Mouse (Mus musculus) forebrain, embryonic 16.5 days (tissue): ENCODE data around the gene Col6a5. TPM values are rescaled to one million over a fixed set of nuclear protein-coding genes. Genes with fewer than 3 reads are reported as not detected.

Experiments used
- ATAC-seq: fragments of 200-750 bp; cut with Nextera tagmentation; 2 replicates; pipeline ENCODE4 v1.8.0; 2017; ENCODE audit warnings: mild to moderate bottlenecking, moderate library complexity
- H3K27ac ChIP-seq: fragments of 300-500 bp; sonication (generic); 2 replicates; pipeline ENCODE4 v1.5.1; 2014; ENCODE audit warnings: low read length, control low read depth
- H3K27me3 ChIP-seq: fragments of 300-500 bp; sonication (generic); replicated peaks from 2 replicates; pipeline ENCODE4 v1.6.1; 2014; ENCODE audit warnings: low read length; ENCODE audit not compliant: control insufficient read depth, insufficient read depth
- H3K36me3 ChIP-seq: fragments of 300-500 bp; sonication (generic); 2 replicates; pipeline ENCODE4 v1.6.1; 2014; ENCODE audit not compliant: control insufficient read depth, insufficient read depth
- H3K4me1 ChIP-seq: fragments of 300-500 bp; sonication (generic); replicated peaks from 2 replicates; pipeline ENCODE4 v1.6.1; 2014; ENCODE audit warnings: low read length; ENCODE audit not compliant: control insufficient read depth, insufficient read depth
- H3K4me2 ChIP-seq: fragments of 300-500 bp; sonication (generic); 2 replicates; pipeline ENCODE4 v1.6.1; 2014; ENCODE audit warnings: mild to moderate bottlenecking, low read length, control low read depth
- H3K4me3 ChIP-seq: fragments of 300-500 bp; sonication (generic); replicated peaks from 2 replicates; pipeline ENCODE4 v1.5.1; 2014; ENCODE audit warnings: mild to moderate bottlenecking, low read length, control low read depth
- H3K9ac ChIP-seq: fragments of 300-500 bp; sonication (generic); replicated peaks from 2 replicates; pipeline ENCODE4 v1.6.1; 2014; ENCODE audit warnings: low read depth, low read length, control low read depth
- H3K9me3 ChIP-seq: fragments of 300-500 bp; sonication (generic); 2 replicates; pipeline ENCODE4 v1.6.1; 2016; ENCODE audit warnings: low read length; ENCODE audit not compliant: control insufficient read depth
- WGBS: fragments of 180-500 bp; shearing (Covaris S2); extraction: QIAGEN DNeasy Blood & Tissue Kit; methylation state at CpG from one replicate; pipeline ENCODE4 v1.1.7; 2014; 5-methylcytosine and 5-hydroxymethylcytosine counted together
- polyA plus RNA-seq: library from polyadenylated mRNA; unstranded; fragments of >200 nt; fragmentation: Nextera tagmentation; extraction: Ambion mirVana; gene quantifications from 2 replicates; pipeline ENCODE4 v1.2.1, GENCODE M21; 2015

Col6a5 gene
- polyA plus RNA-seq, 1 experiment from 2014 or later = 0.28 TPM

- no peak overlapping the region for H3K9ac ChIP-seq
- WGBS = 77% methylated on average over 4 of the region's 4 CpGs
- no peak overlapping the region for H3K4me3 ChIP-seq
- no peak overlapping the region for H3K27ac ChIP-seq
- no peaks in the 10 kb centered on the region for H3K4me1 ChIP-seq
- no peak for ATAC-seq
- H3K27me3 ChIP-seq = no peaks in the 10 kb centered on the region
- no peak overlapping the region for H3K4me2 ChIP-seq
- H3K9me3 ChIP-seq = no peaks in the 10 kb centered on the region
- no peaks in the 10 kb centered on the region for H3K36me3 ChIP-seq
Observed at GRCm38 (mm10) chr9:105880743-105881142, 79.7 kb downstream of the Col6a5 start.

- no peak overlapping the region for H3K4me2 ChIP-seq
- H3K27me3 ChIP-seq = no peaks in the 10 kb centered on the region
- no peak overlapping the region for H3K27ac ChIP-seq
- no peaks in the 10 kb centered on the region for H3K36me3 ChIP-seq
- H3K9ac ChIP-seq = no peak overlapping the region
- no peak overlapping the region for H3K4me3 ChIP-seq
- no peaks in the 10 kb centered on the region for H3K4me1 ChIP-seq
- ATAC-seq = no peak
- H3K9me3 ChIP-seq = no peaks in the 10 kb centered on the region
- WGBS = 81% methylated on average over 11 of the region's 11 CpGs
Observed at GRCm38 (mm10) chr9:105878365-105879108, 81.9 kb downstream of the Col6a5 start.

GRCm38 (mm10) chr9:105876124-105876523 lies 84.3 kb downstream of the Col6a5 start:
- H3K27ac ChIP-seq = no peak overlapping the region
- H3K9me3 ChIP-seq = no peaks in the 10 kb centered on the region
- H3K4me2 ChIP-seq = no peak overlapping the region
- no peaks in the 10 kb centered on the region for H3K36me3 ChIP-seq
- no peak overlapping the region for H3K4me3 ChIP-seq
- WGBS = 81% methylated on average over 4 of the region's 4 CpGs
- H3K9ac ChIP-seq = no peak overlapping the region
- no peak for ATAC-seq
- H3K27me3 ChIP-seq = no peaks in the 10 kb centered on the region
- H3K4me1 ChIP-seq = no peaks in the 10 kb centered on the region

GRCm38 (mm10) chr9:105871643-105872042 lies 88.8 kb downstream of the Col6a5 start:
- H3K36me3 ChIP-seq = no peaks in the 10 kb centered on the region
- H3K4me2 ChIP-seq = no peak overlapping the region
- no peak overlapping the region for H3K27ac ChIP-seq
- no peak for ATAC-seq
- no peak overlapping the region for H3K9ac ChIP-seq
- no peaks in the 10 kb centered on the region for H3K4me1 ChIP-seq
- no peak overlapping the region for H3K4me3 ChIP-seq
- H3K9me3 ChIP-seq = no peaks in the 10 kb centered on the region
- H3K27me3 ChIP-seq = no peaks in the 10 kb centered on the region
- 59% methylated on average over 14 of the region's 14 CpGs for WGBS

- no peaks in the 10 kb centered on the region for H3K36me3 ChIP-seq
- H3K9me3 ChIP-seq = no peaks in the 10 kb centered on the region
- WGBS = 14% methylated on average over 6 of the region's 6 CpGs
- no peak overlapping the region for H3K9ac ChIP-seq
- no peaks in the 10 kb centered on the region for H3K27me3 ChIP-seq
- no peak overlapping the region for H3K4me2 ChIP-seq
- no peaks in the 10 kb centered on the region for H3K4me1 ChIP-seq
- no peak overlapping the region for H3K4me3 ChIP-seq
- H3K27ac ChIP-seq = no peak overlapping the region
- ATAC-seq = peak; percentile 63
Observed at GRCm38 (mm10) chr9:105857773-105858172, 102.7 kb downstream of the Col6a5 start.

- H3K27me3 ChIP-seq = no peaks in the 10 kb centered on the region
- ATAC-seq = no peak
- WGBS = 76% methylated on average over 1 of the region's 1 CpGs
- H3K27ac ChIP-seq = no peak overlapping the region
- no peaks in the 10 kb centered on the region for H3K4me1 ChIP-seq
- H3K4me3 ChIP-seq = no peak overlapping the region
- no peaks in the 10 kb centered on the region for H3K9me3 ChIP-seq
- no peak overlapping the region for H3K4me2 ChIP-seq
- H3K9ac ChIP-seq = no peak overlapping the region
- H3K36me3 ChIP-seq = no peaks in the 10 kb centered on the region
Observed at GRCm38 (mm10) chr9:105852778-105853065, 107.7 kb downstream of the Col6a5 start.

- H3K4me2 ChIP-seq = no peak overlapping the region
- no peaks in the 10 kb centered on the region for H3K9me3 ChIP-seq
- no peaks in the 10 kb centered on the region for H3K27me3 ChIP-seq
- no peaks in the 10 kb centered on the region for H3K36me3 ChIP-seq
- 0 out of 2 replicates have a peak, but pooled peaks have one; percentile 43 for ATAC-seq
- H3K27ac ChIP-seq = 0 out of 2 replicates have a peak overlapping the region, but pooled peaks have one; percentile 43
- WGBS = 79% methylated on average over 14 of the region's 14 CpGs
- no peak overlapping the region for H3K9ac ChIP-seq
- H3K4me1 ChIP-seq = no peaks in the 10 kb centered on the region
- H3K4me3 ChIP-seq = no peak overlapping the region
Observed at GRCm38 (mm10) chr9:105852015-105852777, 108.2 kb downstream of the Col6a5 start.

- H3K9me3 ChIP-seq = no peaks in the 10 kb centered on the region
- no peaks in the 10 kb centered on the region for H3K4me1 ChIP-seq
- ATAC-seq = no peak
- no peak overlapping the region for H3K27ac ChIP-seq
- H3K27me3 ChIP-seq = no peaks in the 10 kb centered on the region
- no peaks in the 10 kb centered on the region for H3K36me3 ChIP-seq
- no peak overlapping the region for H3K9ac ChIP-seq
- no peak overlapping the region for H3K4me3 ChIP-seq
- no peak overlapping the region for H3K4me2 ChIP-seq
- WGBS = 81% methylated on average over 3 of the region's 3 CpGs
Observed at GRCm38 (mm10) chr9:105851011-105851410, 109.4 kb downstream of the Col6a5 start.

- 82% methylated on average over 4 of the region's 4 CpGs for WGBS
- Histone ChIP-seq H3K9me3 (no peaks in the 10 kb centered on the region), H3K27me3 (no peaks in the 10 kb centered on the region), H3K36me3 (no peaks in the 10 kb centered on the region), H3K4me3 (no peak overlapping the region), H3K27ac (no peak overlapping the region), H3K4me1 (no peaks in the 10 kb centered on the region), H3K9ac (no peak overlapping the region), H3K4me2 (no peak overlapping the region)
- no peak for ATAC-seq
Observed at GRCm38 (mm10) chr9:105848396-105848795, 112.0 kb downstream of the Col6a5 start.
